Mouse (Mus musculus) kidney, adult 11 months (tissue): Measurements from ENCODE around the gene Ahctf1.

Experiments used
- DNase-seq: peaks from one replicate; pipeline ENCODE4 v3.0.0; 2022

Ahctf1 gene

GRCm38 (mm10) chr1:179709390-179709789 is 94.1 kb downstream of the Ahctf1 start:
- no peak for DNase-seq

GRCm38 (mm10) chr1:179705154-179705553 is 98.3 kb downstream of the Ahctf1 start:
- DNase-seq: no peak

- no peak for DNase-seq
These were observed 99.3 kb downstream of the Ahctf1 start for GRCm38 (mm10) chr1:179704150-179704549.
